Mouse (Mus musculus) heart, embryonic 14.5 days (tissue): ENCODE results near the gene Dglucy. TPM values are rescaled to one million over a fixed set of nuclear protein-coding genes. Genes with fewer than 3 reads are reported as not detected.

ENCODE experiments used
- ATAC-seq: fragments of 200-750 bp; cut with Nextera tagmentation; 2 replicates; pipeline ENCODE4 v1.8.0; 2017; ENCODE audit warnings: low read depth, moderate TSS enrichment; ENCODE audit not compliant: insufficient number of reproducible peaks, insufficient read depth, low FRiP score
- H3K27ac ChIP-seq, 2 experiments: fragments of 200-500 bp in 1 of 2; fragments of 300-500 bp in 1 of 2; sonication (generic) in 1 of 2; replicated peaks in 1 of 2; 2 replicates each; pipeline ENCODE4 v1.5.1; 2012 to 2014; ENCODE audit warnings: low read depth in 2 of 2, low read length in 2 of 2, control low read depth in 1 of 2, mild to moderate bottlenecking in 1 of 2, mixed read lengths in 1 of 2; ENCODE audit not compliant: control insufficient read depth in 1 of 2, insufficient read depth in 1 of 2
- H3K27me3 ChIP-seq: fragments of 300-500 bp; sonication (generic); 2 replicates; pipeline ENCODE4 v1.6.1; 2014; ENCODE audit warnings: mild to moderate bottlenecking, low read length, control low read depth; ENCODE audit not compliant: control insufficient read depth, insufficient read depth
- H3K36me3 ChIP-seq: fragments of 300-500 bp; sonication (generic); 2 replicates; pipeline ENCODE4 v1.6.1; 2014; ENCODE audit warnings: mild to moderate bottlenecking, control low read depth, low read length, mixed read lengths; ENCODE audit not compliant: control insufficient read depth, insufficient read depth
- H3K4me1 ChIP-seq, 2 experiments: fragments of 200-500 bp in 1 of 2; fragments of 300-500 bp in 1 of 2; sonication (generic) in 1 of 2; 2 replicates each; pipeline ENCODE4 v1.6.1; 2012 to 2014; ENCODE audit warnings: low read length in 2 of 2, control low read depth in 1 of 2, mixed read lengths in 1 of 2; ENCODE audit not compliant: control insufficient read depth in 2 of 2, insufficient read depth in 2 of 2
- H3K4me2 ChIP-seq: fragments of 300-500 bp; sonication (generic); 2 replicates; pipeline ENCODE4 v1.6.1; 2014; ENCODE audit warnings: mild to moderate bottlenecking, low read length
- H3K4me3 ChIP-seq, 2 experiments: fragments of 200-500 bp in 1 of 2; fragments of 300-500 bp in 1 of 2; sonication (generic) in 1 of 2; 2 replicates each; pipeline ENCODE4 v1.5.1; 2012 to 2014; ENCODE audit warnings: low read length in 2 of 2, mild to moderate bottlenecking in 2 of 2, control low read depth in 1 of 2, low read depth in 1 of 2, moderate library complexity in 1 of 2; ENCODE audit not compliant: control insufficient read depth in 1 of 2, insufficient read depth in 1 of 2
- H3K9ac ChIP-seq: fragments of 300-500 bp; sonication (generic); 2 replicates; pipeline ENCODE4 v1.6.1; 2014; ENCODE audit warnings: mild to moderate bottlenecking, low read length
- H3K9me3 ChIP-seq: fragments of 300-500 bp; sonication (generic); 2 replicates; pipeline ENCODE4 v1.6.1; 2016; ENCODE audit warnings: low read length, control low read depth; ENCODE audit not compliant: control insufficient read depth
- WGBS: fragments of 180-500 bp; shearing (Covaris S2); extraction: QIAGEN DNeasy Blood & Tissue Kit; methylation state at CpG from one replicate; pipeline ENCODE4 v1.1.7; 2014; 5-methylcytosine and 5-hydroxymethylcytosine counted together
- polyA plus RNA-seq: library from polyadenylated mRNA; unstranded; fragments of >200 nt; fragmentation: Nextera tagmentation; extraction: Ambion mirVana; gene quantifications from 2 replicates; pipeline ENCODE4 v1.2.1, GENCODE M21; 2014

The Dglucy gene
- polyA plus RNA-seq, 1 experiment from 2014 or later: 4.8 TPM

- Histone ChIP-seq H3K4me1 (no peaks in the 10 kb centered on the region), H3K27ac (no peak overlapping the region), H3K9me3 (no peaks in the 10 kb centered on the region), H3K4me2 (no peak overlapping the region), H3K9ac (no peak overlapping the region), H3K4me3 (no peak overlapping the region), H3K36me3 (no peaks in the 10 kb centered on the region), H3K27me3 (no peaks in the 10 kb centered on the region)
- no peak for ATAC-seq
- WGBS: 79% methylated on average over 7 of the region's 7 CpGs
These were observed 78.9 kb downstream of the Dglucy start for GRCm38 (mm10) chr12:100857791-100858190.

DNA sequence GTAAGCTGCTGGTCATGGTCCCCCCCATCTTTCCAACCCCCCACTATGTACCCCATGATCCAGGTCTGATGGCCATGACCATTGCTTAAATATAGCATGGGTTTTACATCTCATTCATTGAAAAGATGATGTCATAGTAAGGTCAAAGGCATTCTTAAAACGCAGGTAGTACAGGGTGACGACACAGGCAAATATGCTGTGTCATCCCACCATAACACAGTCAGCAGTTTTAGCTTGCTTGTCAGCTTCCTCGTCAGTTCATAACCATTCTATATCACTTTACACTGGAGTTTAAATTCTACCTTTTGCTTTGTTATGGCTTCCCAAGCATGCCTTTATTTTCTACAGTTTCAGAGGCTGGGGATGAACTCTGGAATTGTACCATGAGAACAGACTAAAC lies 83.4 kb downstream of the Dglucy start:
- Histone ChIP-seq H3K4me3 (no peak overlapping the region), H3K4me1 (no peaks in the 10 kb centered on the region), H3K4me2 (no peak overlapping the region), H3K9me3 (no peaks in the 10 kb centered on the region), H3K27ac (no peak overlapping the region), H3K27me3 (no peaks in the 10 kb centered on the region), H3K9ac (no peak overlapping the region), H3K36me3 (no peaks in the 10 kb centered on the region)
- ATAC-seq: no peak
- WGBS: 80% methylated on average over 3 of the region's 3 CpGs

- H3K9ac ChIP-seq: no peak overlapping the region
- no peak overlapping the region for H3K4me3 ChIP-seq
- H3K27me3 ChIP-seq: no peaks in the 10 kb centered on the region
- no peaks in the 10 kb centered on the region for H3K36me3 ChIP-seq
- 81% methylated on average over 3 of the region's 3 CpGs for WGBS
- H3K4me2 ChIP-seq: no peak overlapping the region
- no peak for ATAC-seq
- no peak overlapping the region for H3K27ac ChIP-seq
- no peaks in the 10 kb centered on the region for H3K9me3 ChIP-seq
- H3K4me1 ChIP-seq: no peaks in the 10 kb centered on the region
These were observed 84.1 kb downstream of the Dglucy start for GRCm38 (mm10) chr12:100862856-100863446.

DNA sequence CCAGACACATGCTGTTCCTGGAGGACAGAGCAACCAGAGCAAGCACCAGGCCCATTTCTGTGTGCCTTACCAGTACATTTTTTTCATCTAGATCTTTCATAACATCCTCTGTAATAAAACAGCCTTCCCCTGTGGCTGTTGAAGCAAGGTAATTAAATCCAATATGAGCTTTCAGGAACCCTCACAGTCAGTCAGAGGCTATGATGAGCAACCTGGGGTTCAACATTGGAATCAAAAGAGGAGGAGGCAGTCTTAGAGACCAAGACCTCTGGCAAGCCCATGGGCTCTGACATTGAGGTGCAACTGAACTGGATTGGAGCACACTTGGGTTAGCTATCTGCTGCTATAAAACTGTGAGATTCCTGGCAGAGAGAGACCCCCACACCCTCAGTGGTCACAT lies 86.2 kb downstream of the Dglucy start:
- no peaks in the 10 kb centered on the region for H3K27me3 ChIP-seq
- no peaks in the 10 kb centered on the region for H3K4me1 ChIP-seq
- H3K4me2 ChIP-seq: no peak overlapping the region
- no peak overlapping the region for H3K9ac ChIP-seq
- no peaks in the 10 kb centered on the region for H3K36me3 ChIP-seq
- peaks cover 4% of the 10 kb centered on the region; the same call in 1 of the 2 replicates for H3K9me3 ChIP-seq
- no peak overlapping the region for H3K27ac ChIP-seq
- no peak for ATAC-seq
- H3K4me3 ChIP-seq: no peak overlapping the region

DNA sequence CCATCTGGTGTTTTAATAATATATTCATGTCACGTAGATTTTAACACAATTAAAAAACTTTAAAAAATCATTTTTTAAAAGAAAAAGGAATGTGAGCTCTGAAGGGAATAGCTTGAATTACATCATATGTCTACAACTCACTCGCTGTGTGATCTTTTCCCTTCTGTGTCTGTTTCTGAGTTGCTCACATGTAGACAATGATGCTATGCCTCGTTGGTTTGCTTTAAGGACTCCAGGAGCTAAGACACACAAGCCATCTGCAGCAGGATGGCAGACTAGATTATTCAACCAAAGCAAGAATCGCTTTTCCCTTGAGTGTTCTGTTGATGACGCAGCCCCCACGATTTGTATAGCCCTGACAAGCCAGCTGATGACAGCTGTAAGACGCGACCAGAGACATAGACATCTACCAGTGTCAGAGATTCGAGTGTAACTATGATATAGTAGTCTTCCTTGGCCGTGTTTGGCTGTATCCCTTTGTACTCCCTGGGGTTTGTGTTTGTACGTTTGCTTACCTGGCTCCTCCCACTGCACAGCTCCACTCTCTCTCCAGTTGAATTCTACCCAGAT lies 86.7 kb downstream of the Dglucy start:
- Histone ChIP-seq H3K36me3 (no peaks in the 10 kb centered on the region), H3K27ac (no peak overlapping the region), H3K4me3 (no peak overlapping the region), H3K4me2 (no peak overlapping the region), H3K9me3 (peaks cover 4% of the 10 kb centered on the region; the same call in 1 of the 2 replicates), H3K27me3 (no peaks in the 10 kb centered on the region), H3K4me1 (no peaks in the 10 kb centered on the region), H3K9ac (no peak overlapping the region)
- no peak for ATAC-seq
- 60% methylated on average over 11 of the region's 11 CpGs for WGBS

GRCm38 (mm10) chr12:100867097-100867496 lies 88.2 kb downstream of the Dglucy start:
- WGBS: 83% methylated on average over 8 of the region's 8 CpGs

GRCm38 (mm10) chr12:100868049-100868622 lies 89.3 kb downstream of the Dglucy start:
- Histone ChIP-seq H3K36me3 (no peaks in the 10 kb centered on the region), H3K4me1 (no peaks in the 10 kb centered on the region), H3K4me3 (no peak overlapping the region), H3K27ac (no peak overlapping the region), H3K27me3 (no peaks in the 10 kb centered on the region), H3K4me2 (no peak overlapping the region), H3K9ac (no peak overlapping the region), H3K9me3 (peaks cover 4% of the 10 kb centered on the region; the same call in 1 of the 2 replicates)
- ATAC-seq: no peak
- 57% methylated on average over 4 of the region's 4 CpGs for WGBS

More at GRCm38 (mm10) chr12:100867097-100867496, 88.2 kb downstream of the Dglucy start:
- Histone ChIP-seq H3K27me3 (no peaks in the 10 kb centered on the region), H3K4me2 (no peak overlapping the region), H3K9me3 (peaks cover 4% of the 10 kb centered on the region; the same call in 1 of the 2 replicates), H3K27ac (no peak overlapping the region), H3K4me1 (no peaks in the 10 kb centered on the region), H3K9ac (no peak overlapping the region), H3K4me3 (no peak overlapping the region), H3K36me3 (no peaks in the 10 kb centered on the region)
- ATAC-seq: no peak
